Mouse (Mus musculus) forebrain, postnatal 0 days (tissue): ENCODE results near the gene Rapgef3. TPM values are rescaled to one million over a fixed set of nuclear protein-coding genes. Genes with fewer than 3 reads are reported as not detected.

Experiments used
- ATAC-seq: fragments of 200-750 bp; cut with Nextera tagmentation; 2 replicates; pipeline ENCODE4 v1.8.0; 2017; ENCODE audit warnings: mild to moderate bottlenecking, moderate library complexity
- DNase-seq: peaks from one replicate; pipeline ENCODE4 v3.0.0-alpha.2; 2015
- H3K27ac ChIP-seq: fragments of 300-500 bp; sonication (generic); 2 replicates; pipeline ENCODE4 v1.5.1; 2014; ENCODE audit warnings: low read depth, mild to moderate bottlenecking, antibody characterized with exemption, low read length, moderate library complexity, mixed read lengths
- H3K27me3 ChIP-seq: fragments of 300-500 bp; sonication (generic); 2 replicates; pipeline ENCODE4 v1.6.1; 2014; ENCODE audit warnings: mild to moderate bottlenecking, low read length, mixed read lengths; ENCODE audit not compliant: insufficient read depth
- H3K36me3 ChIP-seq: fragments of 300-500 bp; sonication (generic); 2 replicates; pipeline ENCODE4 v1.6.1; 2014; ENCODE audit warnings: mild to moderate bottlenecking, moderate library complexity; ENCODE audit not compliant: insufficient read depth
- H3K4me1 ChIP-seq: fragments of 300-500 bp; sonication (generic); 2 replicates; pipeline ENCODE4 v1.6.1; 2014; ENCODE audit warnings: antibody characterized with exemption; ENCODE audit not compliant: insufficient read depth
- H3K4me2 ChIP-seq: fragments of 300-500 bp; sonication (generic); 2 replicates; pipeline ENCODE4 v1.6.1; 2014; ENCODE audit warnings: low read depth, mild to moderate bottlenecking, moderate library complexity
- H3K4me3 ChIP-seq: fragments of 300-500 bp; sonication (generic); 2 replicates; pipeline ENCODE4 v1.5.1; 2014; ENCODE audit warnings: low read depth, low read length, mixed read lengths
- H3K9ac ChIP-seq: fragments of 300-500 bp; sonication (generic); 2 replicates; pipeline ENCODE4 v1.6.1; 2014; ENCODE audit warnings: mild to moderate bottlenecking
- H3K9me3 ChIP-seq: fragments of 300-500 bp; sonication (generic); 2 replicates; pipeline ENCODE4 v1.6.1; 2016; ENCODE audit warnings: low read length
- CTCF ChIP-seq: sonication (generic); IDR thresholded peaks from 2 replicates; pipeline ENCODE4 v1.5.1; 2016; ENCODE audit warnings: antibody characterized with exemption, control low read depth, low read depth
- WGBS: fragments of 180-500 bp; shearing (Covaris S2); extraction: QIAGEN DNeasy Blood & Tissue Kit; methylation state at CpG from one replicate; pipeline ENCODE4 v1.1.7; 2014; 5-methylcytosine and 5-hydroxymethylcytosine counted together
- polyA plus RNA-seq: library from polyadenylated mRNA; unstranded; fragments of >200 nt; fragmentation: Nextera tagmentation; extraction: Ambion mirVana; gene quantifications from 2 replicates; pipeline ENCODE4 v1.2.1, GENCODE M21; 2015
- total RNA-seq: library from RNA; depleted of rRNA; stranded (reverse); fragments of >200 nt; gene quantifications from 2 replicates; pipeline ENCODE4 v1.2.3, GENCODE M21; 2014; rRNA removed

Gene Rapgef3
- total RNA-seq = 16.6 and 22.0 TPM in 2 replicates
- 6.5 and 8.7 TPM in 2 replicates for polyA plus RNA-seq

DNA sequence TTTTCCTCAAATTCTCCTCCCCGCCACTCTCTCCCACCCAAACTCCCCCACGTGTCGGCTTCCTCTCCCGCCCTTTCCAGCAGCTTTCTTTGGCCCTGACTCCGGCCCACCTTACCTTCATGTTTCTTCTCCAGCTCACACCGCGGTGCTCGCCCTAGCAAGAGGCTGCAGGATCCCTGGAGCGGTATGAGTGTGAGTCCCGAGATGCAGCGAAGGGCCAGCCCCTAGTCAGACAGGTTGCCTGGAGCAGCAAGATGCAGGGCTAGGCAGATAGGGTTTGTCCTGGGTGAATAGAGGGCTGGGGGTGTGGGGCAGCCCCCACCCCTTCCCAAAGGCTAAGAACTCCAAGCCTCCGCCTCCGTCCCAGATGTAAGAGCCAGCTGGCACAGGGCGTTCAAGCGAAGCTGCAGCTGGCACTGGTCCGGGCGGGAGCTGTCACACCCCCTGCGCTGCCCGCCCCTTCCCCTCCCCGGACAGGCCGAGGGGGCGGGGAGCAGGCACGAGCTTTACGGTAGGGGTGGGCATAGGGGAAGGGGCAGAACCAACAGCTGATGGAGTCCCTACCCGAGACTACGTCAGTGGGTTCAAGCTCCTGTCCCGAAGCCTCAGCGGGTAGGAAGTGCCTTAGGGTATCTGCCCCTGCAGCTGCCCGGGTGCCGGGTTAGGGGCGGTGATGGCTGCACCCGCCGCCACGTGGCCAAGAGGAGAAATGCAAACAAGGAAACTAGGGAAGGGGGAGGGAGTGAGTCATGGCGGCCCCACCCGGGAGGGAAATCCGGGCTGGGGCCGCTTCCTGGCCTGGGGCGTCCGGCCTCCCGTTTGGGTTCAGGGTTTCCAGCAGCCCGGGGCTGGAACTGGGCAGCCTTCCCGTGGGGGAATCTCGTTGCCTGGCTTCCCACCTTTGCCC, at the start of gene Rapgef3:
TSS of gene Rapgef3 (minus strand) at position 693 of the 907 bp plus-strand sequence.
- Histone ChIP-seq H3K36me3 (no peaks in the 10 kb centered on the region), H3K4me1 (peaks cover 13% of the 10 kb centered on the region; the same call in 1 of the 2 replicates), H3K4me3 (peak within 1 kb of the TSS; percentile 55), H3K9me3 (no peaks in the 10 kb centered on the region), H3K4me2 (peak within 1 kb of the TSS; percentile 96), H3K27ac (peak within 1 kb of the TSS; percentile 75), H3K9ac (peak within 1 kb of the TSS; percentile 60), H3K27me3 (no peaks in the 10 kb centered on the region)
- WGBS = 2% methylated on average over 42 of the region's 44 CpGs
- peak; percentile 76 for DNase-seq
- ATAC-seq = peak; percentile 80
- TF ChIP-seq CTCF = peak; percentile 74

DNA sequence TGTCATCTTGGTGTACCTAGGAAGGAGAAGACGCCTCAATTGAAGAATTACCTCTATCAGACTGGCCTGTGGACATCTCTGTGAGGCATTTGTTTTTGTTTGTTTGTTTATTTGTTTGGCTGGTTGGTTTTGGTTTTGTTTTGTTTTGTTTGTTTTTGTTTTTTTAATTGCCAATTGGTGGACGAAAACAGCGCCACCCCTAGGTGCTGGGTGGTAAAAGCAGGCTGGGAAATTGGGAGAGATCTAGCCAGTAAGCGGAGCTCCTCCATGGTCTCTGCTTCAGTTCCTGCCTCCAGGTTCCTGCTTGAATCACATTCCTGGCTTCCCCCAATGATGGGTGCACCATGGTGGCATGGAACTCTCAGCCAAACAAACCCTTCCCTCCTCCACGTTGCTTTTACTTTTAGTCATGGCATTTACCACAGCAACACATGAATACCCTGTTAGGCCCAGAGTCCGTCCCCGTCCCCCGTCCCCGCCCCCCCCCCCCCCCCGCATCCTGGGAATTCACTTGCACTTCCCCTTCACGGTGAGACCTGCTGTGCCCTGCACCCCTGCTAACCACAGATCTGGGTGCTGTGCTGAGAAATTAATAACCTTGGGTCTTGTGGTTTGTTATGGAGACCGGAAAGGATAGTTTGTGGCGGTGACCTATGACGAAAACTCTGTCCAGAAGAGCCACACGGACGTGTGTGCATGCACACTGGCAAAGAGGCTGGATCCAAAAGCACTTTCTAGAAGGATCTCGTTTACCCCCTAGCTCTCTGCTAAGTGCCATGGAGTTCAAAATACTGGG, 48.6 kb upstream of the Rapgef3 start:
- WGBS = 93% methylated on average over 17 of the region's 17 CpGs
- Histone ChIP-seq H3K36me3 (no peaks in the 10 kb centered on the region), H3K27ac (no peak overlapping the region), H3K4me3 (no peak overlapping the region), H3K9me3 (no peaks in the 10 kb centered on the region), H3K4me1 (peaks cover 8% of the 10 kb centered on the region), H3K9ac (no peak overlapping the region), H3K27me3 (no peaks in the 10 kb centered on the region), H3K4me2 (no peak overlapping the region)
- TF ChIP-seq CTCF = peak; percentile 15; the same call in 1 of the 2 replicates
- DNase-seq (no peak), ATAC-seq (no peak)

DNA sequence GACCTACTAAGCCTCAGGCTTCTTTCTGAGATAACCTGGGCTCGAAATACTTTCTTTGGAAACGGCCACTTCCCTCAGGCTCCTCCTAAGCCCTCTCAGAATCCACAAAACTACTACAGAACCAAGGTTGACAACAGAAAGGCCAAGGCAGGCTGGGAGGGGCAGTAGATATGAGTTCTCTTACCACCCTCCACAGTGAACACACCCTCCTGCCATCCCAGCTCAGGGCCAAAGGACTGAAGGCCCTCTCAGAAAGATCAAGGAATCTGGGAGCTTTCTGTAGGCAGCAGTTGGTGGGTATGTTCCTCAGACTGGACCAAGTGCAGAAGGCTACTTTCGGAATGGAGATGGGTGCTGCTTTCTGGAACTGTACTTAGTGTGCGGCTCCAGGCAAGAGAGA, 47.5 kb upstream of the Rapgef3 start:
- no peak for TF ChIP-seq CTCF

DNA sequence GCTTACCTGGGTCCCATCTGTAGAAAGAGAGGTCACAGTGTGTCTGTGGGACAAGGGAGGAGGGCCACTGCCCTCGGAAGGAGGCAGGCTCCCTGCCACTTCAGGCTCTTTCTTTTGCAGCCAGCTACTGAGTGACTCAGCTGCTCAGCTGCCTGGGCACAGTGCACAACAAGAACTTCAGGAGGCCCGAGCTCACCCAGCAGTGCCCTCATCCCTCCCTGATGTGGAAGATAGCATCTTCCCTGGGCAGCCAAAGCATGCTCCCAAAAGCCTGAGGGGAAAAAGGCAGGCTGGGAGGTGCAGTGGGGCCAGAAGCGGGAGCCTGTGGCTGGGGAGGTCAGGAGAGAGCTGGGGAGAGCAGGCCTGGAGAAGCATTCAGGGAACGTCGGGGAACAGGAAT, 46.9 kb upstream of the Rapgef3 start:
- Histone ChIP-seq H3K4me2 (no peak overlapping the region), H3K9me3 (no peaks in the 10 kb centered on the region), H3K4me3 (no peak overlapping the region), H3K36me3 (peaks cover 8% of the 10 kb centered on the region), H3K27me3 (no peaks in the 10 kb centered on the region), H3K27ac (0 out of 2 replicates have a peak overlapping the region, but pooled peaks have one; percentile 9), H3K9ac (no peak overlapping the region), H3K4me1 (peaks cover 8% of the 10 kb centered on the region)
- ATAC-seq = no peak
- no peak for DNase-seq
- no peak for TF ChIP-seq CTCF
- WGBS = 66% methylated on average over 5 of the region's 5 CpGs

More for the DNA sequence above, 47.5 kb upstream of the Rapgef3 start:
- ATAC-seq = no peak
- H3K27me3 ChIP-seq = no peaks in the 10 kb centered on the region
- DNase-seq = no peak
- peaks cover 8% of the 10 kb centered on the region for H3K4me1 ChIP-seq
- no peak overlapping the region for H3K4me2 ChIP-seq
- no peak overlapping the region for H3K4me3 ChIP-seq
- no peak overlapping the region for H3K9ac ChIP-seq
- 94% methylated on average over 4 of the region's 4 CpGs for WGBS
- no peak overlapping the region for H3K27ac ChIP-seq
- peaks cover 4% of the 10 kb centered on the region for H3K36me3 ChIP-seq
- H3K9me3 ChIP-seq = no peaks in the 10 kb centered on the region

DNA sequence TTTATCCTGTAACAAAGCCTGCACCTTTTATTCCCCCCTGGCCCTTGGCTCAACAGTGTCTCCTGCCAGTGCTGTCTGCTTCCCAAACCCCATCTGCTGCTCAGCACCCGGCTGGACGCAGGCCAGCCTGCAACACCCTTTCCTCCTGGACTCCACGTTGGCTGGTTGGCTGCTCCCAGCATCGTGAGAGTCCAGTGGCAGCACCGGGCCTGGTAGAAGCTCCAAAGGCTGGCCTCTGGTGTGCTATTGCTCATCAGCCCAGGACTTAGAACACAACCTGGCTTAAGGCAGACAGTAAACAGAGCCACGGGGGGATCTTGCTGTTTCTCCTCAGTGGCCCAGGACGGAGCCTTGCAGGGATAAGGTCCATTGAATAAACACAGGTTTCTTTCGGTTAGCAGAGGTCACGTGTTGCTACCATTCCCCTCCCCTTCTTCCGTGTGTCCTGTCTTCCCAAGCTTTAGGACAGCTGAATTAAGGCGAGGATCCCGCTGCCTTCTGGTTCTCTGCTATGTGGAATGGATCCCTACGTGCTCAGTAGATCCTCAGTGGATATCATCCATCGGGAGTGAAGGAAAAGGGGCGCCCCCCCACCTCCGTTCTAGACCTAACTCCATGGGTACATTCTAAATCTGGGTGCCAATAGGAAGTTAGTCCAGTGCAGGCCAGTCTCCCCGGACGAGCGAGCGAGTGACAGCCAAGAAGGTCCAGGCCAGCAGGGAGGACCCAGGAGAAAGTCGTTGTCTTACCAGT, 45.9 kb upstream of the Rapgef3 start:
- Histone ChIP-seq H3K4me3 (no peak overlapping the region), H3K36me3 (peaks cover 19% of the 10 kb centered on the region), H3K4me2 (no peak overlapping the region), H3K27ac (no peak overlapping the region), H3K9ac (0 out of 2 replicates have a peak overlapping the region, but pooled peaks have one; percentile 14), H3K27me3 (no peaks in the 10 kb centered on the region), H3K4me1 (peaks cover 8% of the 10 kb centered on the region), H3K9me3 (no peaks in the 10 kb centered on the region)
- no peak for TF ChIP-seq CTCF
- 49% methylated on average over 21 of the region's 21 CpGs for WGBS
- DNase-seq = no peak
- ATAC-seq = no peak

DNA sequence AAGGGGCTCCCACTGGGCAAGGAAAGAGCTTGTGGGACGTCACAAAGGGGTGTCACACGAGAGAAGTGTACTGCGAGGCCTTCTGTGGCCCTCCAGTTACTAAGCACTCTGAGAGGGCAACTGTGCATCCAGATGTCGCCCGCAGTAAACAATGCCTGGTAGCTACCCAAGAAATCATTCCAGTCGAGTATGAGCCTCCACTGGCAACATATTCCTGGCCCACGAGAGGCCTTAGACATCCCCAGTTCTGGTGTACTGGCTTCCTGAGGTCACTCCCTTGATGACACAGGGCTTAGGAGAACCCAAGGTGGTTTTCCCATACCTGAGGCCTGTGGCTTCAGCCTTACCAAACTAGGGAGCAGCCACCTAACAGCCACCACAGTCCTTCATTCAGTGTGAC, 45.1 kb upstream of the Rapgef3 start:
- ATAC-seq = no peak
- H3K9ac ChIP-seq = no peak overlapping the region
- H3K36me3 ChIP-seq = peaks cover 26% of the 10 kb centered on the region
- H3K27ac ChIP-seq = no peak overlapping the region; the same call in 1 of the 2 replicates
- H3K27me3 ChIP-seq = no peaks in the 10 kb centered on the region
- 42% methylated on average over 7 of the region's 7 CpGs for WGBS
- H3K9me3 ChIP-seq = no peaks in the 10 kb centered on the region
- peaks cover 8% of the 10 kb centered on the region for H3K4me1 ChIP-seq
- DNase-seq = no peak
- no peak for TF ChIP-seq CTCF
- no peak overlapping the region for H3K4me2 ChIP-seq
- H3K4me3 ChIP-seq = no peak overlapping the region
